Comparison of ENCODE assay signal across 9 mouse cellular contexts in genomic region chr3:87947811-87948199, GRCm38 (mm10). TPM values are rescaled to one million over a fixed set of nuclear protein-coding genes. Genes with fewer than 3 reads are reported as not detected.
DNase-seq lines count a peak whose midpoint lies in the region; ATAC-seq and TF ChIP-seq lines count a peak whose summit lies in the region.
"Had no signal": no experiment of that assay in that cellular context is flagged by ENCODE, and none has a peak within 500 bp of the region (broad histone marks: within the 10 kb centered on the region; RNA-seq: fewer than 3 reads in every experiment).

No protein-coding gene starts in this region.

- no peak overlapping the region for H3K27ac ChIP-seq in lung, embryonic 14.5 days (ENCODE audit: low read depth)
- H3K27ac ChIP-seq in forebrain, embryonic 14.5 days (ENCODE audit: low read depth, low read length): no peak overlapping the region
- no peak overlapping the region for H3K27ac ChIP-seq in liver, embryonic 14.5 days
- no peak overlapping the region for H3K27ac ChIP-seq in stomach, embryonic 16.5 days (ENCODE audit: low read length)

- 0 out of 2 replicates have a peak, but pooled peaks cover 4% of the 10 kb centered on the region for H3K36me3 ChIP-seq in lung, embryonic 14.5 days (ENCODE audit: insufficient read depth)
- H3K36me3 ChIP-seq in forebrain, embryonic 14.5 days (ENCODE audit: control insufficient read depth, insufficient read depth, low read length): peaks cover 13% of the 10 kb centered on the region; the same call in 1 of the 2 replicates
- no peaks in the 10 kb centered on the region for H3K36me3 ChIP-seq in liver, embryonic 14.5 days (replicated peaks; ENCODE audit: control insufficient read depth, insufficient read depth, low read depth)
- H3K36me3 ChIP-seq in stomach, embryonic 16.5 days (ENCODE audit: control insufficient read depth, insufficient read depth, low read length): no peaks in the 10 kb centered on the region

- TF ChIP-seq EP300 in liver, embryonic 14.5 days (IDR thresholded peaks at IDR 0.05; ENCODE audit: low read depth): no peak

- peaks cover 47% of the 10 kb centered on the region for H3K4me1 ChIP-seq in lung, embryonic 14.5 days (ENCODE audit: insufficient read depth)
- H3K4me1 ChIP-seq in forebrain, embryonic 14.5 days (ENCODE audit: control insufficient read depth, insufficient read depth, low read length): peaks cover 45% of the 10 kb centered on the region
- no peaks in the 10 kb centered on the region for H3K4me1 ChIP-seq in liver, embryonic 14.5 days (replicated peaks; ENCODE audit: control insufficient read depth in 2 of 2, insufficient read depth in 2 of 2, low read length in 1 of 2)
- peaks cover 30% of the 10 kb centered on the region for H3K4me1 ChIP-seq in stomach, embryonic 16.5 days (ENCODE audit: control insufficient read depth, insufficient read depth, low read length)

- DNase-seq in lung, embryonic 14.5 days: peak; percentile 45
- no peak for DNase-seq in lung, postnatal 25 days (ENCODE audit: low spot score)
- DNase-seq in forebrain, embryonic 14.5 days (ENCODE audit: low spot score): peak; percentile 49
- no peak for DNase-seq in liver, embryonic 14.5 days (ENCODE audit: low read depth in 3 of 3, low spot score in 3 of 3)
- DNase-seq in right cerebral cortex, adult 2 months (ENCODE audit: low spot score in 2 of 2): no peak
- DNase-seq in left cerebral cortex, postnatal 10 days (ENCODE audit: extremely low spot score in 1 of 2, low spot score in 2 of 2): no peak
- no peak for DNase-seq in thymus, postnatal 4 days

- peak overlapping the region; percentile 50 for H3K9ac ChIP-seq in lung, embryonic 14.5 days
- peak overlapping the region; percentile 56 for H3K9ac ChIP-seq in forebrain, embryonic 14.5 days (ENCODE audit: low read length)
- no peak overlapping the region for H3K9ac ChIP-seq in liver, embryonic 14.5 days (replicated peaks)
- H3K9ac ChIP-seq in stomach, embryonic 16.5 days (ENCODE audit: low read length): peak overlapping the region; percentile 65

- H3K4me3 ChIP-seq in lung, embryonic 14.5 days (ENCODE audit: low read depth, low read length): peak overlapping the region; percentile 32
- peak overlapping the region; percentile 27 for H3K4me3 ChIP-seq in forebrain, embryonic 14.5 days (ENCODE audit: low read depth, low read length)
- H3K4me3 ChIP-seq in liver, embryonic 14.5 days (ENCODE audit: insufficient read depth in 1 of 2, low read depth in 2 of 2, low read length in 2 of 2): no peak overlapping the region
- H3K4me3 ChIP-seq in stomach, embryonic 16.5 days (replicated peaks; ENCODE audit: low read length): peak overlapping the region; percentile 37

- peak overlapping the region; percentile 71 for H3K4me2 ChIP-seq in lung, embryonic 14.5 days
- H3K4me2 ChIP-seq in forebrain, embryonic 14.5 days (ENCODE audit: low read length): peak overlapping the region; percentile 70
- peak overlapping the region; percentile 34; the same call in 1 of the 2 replicates for H3K4me2 ChIP-seq in liver, embryonic 14.5 days (ENCODE audit: low read depth)
- H3K4me2 ChIP-seq in stomach, embryonic 16.5 days (ENCODE audit: low read depth, low read length): peak overlapping the region; percentile 60

- intact Hi-C loops in left cerebral cortex, postnatal 10 days (cut with DNase I): no loop called here

- under 1% methylated on average over 17 of the region's 17 CpGs for WGBS in lung, embryonic 14.5 days
- WGBS in forebrain, embryonic 14.5 days: 0% methylated on average over 17 of the region's 17 CpGs
- WGBS in liver, embryonic 14.5 days (ENCODE audit: insufficient replicate concordance): under 1% methylated on average over 16 of the region's 17 CpGs
- WGBS in stomach, embryonic 16.5 days: 2% methylated on average over 17 of the region's 17 CpGs

- TF ChIP-seq CTCF in lung, embryonic 14.5 days (IDR thresholded peaks at IDR 0.05; ENCODE audit: low read depth): no peak
- no peak for TF ChIP-seq CTCF in liver, embryonic 14.5 days (IDR thresholded peaks at IDR 0.05; ENCODE audit: low read depth)

- no peak for ATAC-seq in lung, embryonic 14.5 days (ENCODE audit: insufficient read depth)
- ATAC-seq in forebrain, embryonic 14.5 days: 0 out of 2 replicates have a peak, but pooled peaks have one; percentile 18
- ATAC-seq in liver, embryonic 14.5 days (ENCODE audit: insufficient read depth): no peak
- ATAC-seq in stomach, embryonic 16.5 days (ENCODE audit: insufficient read depth, low FRiP score): no peak
- ATAC-seq: Patski had no signal

- no peaks in the 10 kb centered on the region for H3K9me3 ChIP-seq in lung, embryonic 14.5 days (ENCODE audit: low read depth, low read length)
- no peaks in the 10 kb centered on the region for H3K9me3 ChIP-seq in forebrain, embryonic 14.5 days (replicated peaks; ENCODE audit: control insufficient read depth, low read length)
- H3K9me3 ChIP-seq in liver, embryonic 14.5 days (ENCODE audit: control insufficient read depth, low read length): no peaks in the 10 kb centered on the region
- H3K9me3 ChIP-seq in stomach, embryonic 16.5 days (replicated peaks; ENCODE audit: control insufficient read depth, low read length): no peaks in the 10 kb centered on the region

- peaks cover 22% of the 10 kb centered on the region for H3K27me3 ChIP-seq in lung, embryonic 14.5 days (ENCODE audit: insufficient read depth, low read length)
- 0 out of 2 replicates have a peak, but pooled peaks cover 3% of the 10 kb centered on the region for H3K27me3 ChIP-seq in forebrain, embryonic 14.5 days (replicated peaks; ENCODE audit: control insufficient read depth, insufficient read depth, low read length)
- H3K27me3 ChIP-seq in liver, embryonic 14.5 days (ENCODE audit: control insufficient read depth, insufficient read depth, low read length): peaks cover 74% of the 10 kb centered on the region
- no peaks in the 10 kb centered on the region; the same call in 1 of the 2 replicates for H3K27me3 ChIP-seq in stomach, embryonic 16.5 days (ENCODE audit: control insufficient read depth, insufficient read depth, low read length)
- H3K27me3 ChIP-seq: Patski had no signal

RNA-seq across cellular contexts. Expression of gene Crabp2, which starts 0.7 kb away (rescaled TPM):
- polyA plus RNA-seq in lung, embryonic 14.5 days (2014; fragmentation: Nextera tagmentation; extraction: Ambion mirVana): 7.7 and 10.3 TPM in 2 replicates
- polyA plus RNA-seq in forebrain, embryonic 14.5 days (2014; fragmentation: Nextera tagmentation; extraction: Ambion mirVana): 32.8 and 35.9 TPM in 2 replicates
- polyA plus RNA-seq in liver, embryonic 14.5 days (2012; rRNA removed): 0.17 and 0.23 TPM in 2 replicates
- polyA plus RNA-seq in liver, embryonic 14.5 days (2014; fragmentation: Nextera tagmentation; extraction: Ambion mirVana): 0.10 and 0.15 TPM in 2 replicates
- 29.4 and 43.3 TPM in 2 replicates for polyA plus RNA-seq in stomach, embryonic 16.5 days (2015; fragmentation: Nextera tagmentation; extraction: Ambion mirVana)
- 1 to 10 TPM; 4.9 to 5.7 TPM for total RNA-seq in left cerebral cortex, postnatal 10 days (2021)

RNA-seq across cellular contexts. Expression of gene Rrnad1, which starts 17.3 kb away (rescaled TPM):
- 16.4 and 19.6 TPM in 2 replicates for polyA plus RNA-seq in lung, embryonic 14.5 days (2014; fragmentation: Nextera tagmentation; extraction: Ambion mirVana)
- polyA plus RNA-seq in forebrain, embryonic 14.5 days (2014; fragmentation: Nextera tagmentation; extraction: Ambion mirVana): 15.6 and 20.2 TPM in 2 replicates
- polyA plus RNA-seq in liver, embryonic 14.5 days (2012; rRNA removed): 8.9 and 9.2 TPM in 2 replicates
- polyA plus RNA-seq in liver, embryonic 14.5 days (2014; fragmentation: Nextera tagmentation; extraction: Ambion mirVana): 3.5 and 3.6 TPM in 2 replicates
- 19.8 and 20.3 TPM in 2 replicates for polyA plus RNA-seq in stomach, embryonic 16.5 days (2015; fragmentation: Nextera tagmentation; extraction: Ambion mirVana)
- 10 to 100 TPM; 16.6 to 18.8 TPM for total RNA-seq in left cerebral cortex, postnatal 10 days (2021)

RNA-seq across cellular contexts. Expression of gene Isg20l2, which starts 17.7 kb away (rescaled TPM):
- polyA plus RNA-seq in lung, embryonic 14.5 days (2014; fragmentation: Nextera tagmentation; extraction: Ambion mirVana): 44.0 and 50.5 TPM in 2 replicates
- 17.9 and 20.0 TPM in 2 replicates for polyA plus RNA-seq in forebrain, embryonic 14.5 days (2014; fragmentation: Nextera tagmentation; extraction: Ambion mirVana)
- 9.3 and 14.8 TPM in 2 replicates for polyA plus RNA-seq in liver, embryonic 14.5 days (2012; rRNA removed)
- 9.7 and 11.0 TPM in 2 replicates for polyA plus RNA-seq in liver, embryonic 14.5 days (2014; fragmentation: Nextera tagmentation; extraction: Ambion mirVana)
- polyA plus RNA-seq in stomach, embryonic 16.5 days (2015; fragmentation: Nextera tagmentation; extraction: Ambion mirVana): 40.8 and 41.5 TPM in 2 replicates
- 10 to 100 TPM; 17.0 to 17.3 TPM for total RNA-seq in left cerebral cortex, postnatal 10 days (2021)

RNA-seq across cellular contexts. Expression of gene Nes, which starts 23.1 kb away (rescaled TPM):
- polyA plus RNA-seq in lung, embryonic 14.5 days (2014; fragmentation: Nextera tagmentation; extraction: Ambion mirVana): 24.6 and 27.1 TPM in 2 replicates
- 23.1 and 27.8 TPM in 2 replicates for polyA plus RNA-seq in forebrain, embryonic 14.5 days (2014; fragmentation: Nextera tagmentation; extraction: Ambion mirVana)
- 0.78 and 1.1 TPM in 2 replicates for polyA plus RNA-seq in liver, embryonic 14.5 days (2012; rRNA removed)
- 0.80 and 0.83 TPM in 2 replicates for polyA plus RNA-seq in liver, embryonic 14.5 days (2014; fragmentation: Nextera tagmentation; extraction: Ambion mirVana)
- 7.7 and 10.2 TPM in 2 replicates for polyA plus RNA-seq in stomach, embryonic 16.5 days (2015; fragmentation: Nextera tagmentation; extraction: Ambion mirVana)
- total RNA-seq in left cerebral cortex, postnatal 10 days (2021): 10 to 100 TPM in 1 of 2 experiments, 1 to 10 TPM in 1; 9.9 to 11.4 TPM

RNA-seq across cellular contexts. Expression of gene Mrpl24, which starts 28.5 kb away (rescaled TPM):
- 64.8 and 65.5 TPM in 2 replicates for polyA plus RNA-seq in lung, embryonic 14.5 days (2014; fragmentation: Nextera tagmentation; extraction: Ambion mirVana)
- 69.5 and 71.2 TPM in 2 replicates for polyA plus RNA-seq in forebrain, embryonic 14.5 days (2014; fragmentation: Nextera tagmentation; extraction: Ambion mirVana)
- polyA plus RNA-seq in liver, embryonic 14.5 days (2012; rRNA removed): 43.9 and 50.1 TPM in 2 replicates
- polyA plus RNA-seq in liver, embryonic 14.5 days (2014; fragmentation: Nextera tagmentation; extraction: Ambion mirVana): 37.9 and 43.4 TPM in 2 replicates
- polyA plus RNA-seq in stomach, embryonic 16.5 days (2015; fragmentation: Nextera tagmentation; extraction: Ambion mirVana): 66.2 and 77.2 TPM in 2 replicates
- 10 to 100 TPM; 45.7 to 50.5 TPM for total RNA-seq in left cerebral cortex, postnatal 10 days (2021)

Comparison
In these comparisons a context has a peak if more than half of its experiments do, and no peak if none do; other contexts are left out.
1. DNase-seq: peak in lung, embryonic 14.5 days (single experiment) and forebrain, embryonic 14.5 days (single experiment); none in lung, postnatal 25 days (single experiment), liver, embryonic 14.5 days (0 of 3), right cerebral cortex, adult 2 months (0 of 2), left cerebral cortex, postnatal 10 days (0 of 2) and thymus, postnatal 4 days (single experiment).
2. H3K4me3 ChIP-seq: peak in lung, embryonic 14.5 days (single experiment), forebrain, embryonic 14.5 days (single experiment) and stomach, embryonic 16.5 days (single experiment); none in liver, embryonic 14.5 days (0 of 2).
3. Peak in every context shown above with its lines, with median percentiles within 50 percentile points of each other: H3K4me2 ChIP-seq.